Mouse (Mus musculus): ENCODE measurements around the gene Ip6k1.

Gene Ip6k1

DNA sequence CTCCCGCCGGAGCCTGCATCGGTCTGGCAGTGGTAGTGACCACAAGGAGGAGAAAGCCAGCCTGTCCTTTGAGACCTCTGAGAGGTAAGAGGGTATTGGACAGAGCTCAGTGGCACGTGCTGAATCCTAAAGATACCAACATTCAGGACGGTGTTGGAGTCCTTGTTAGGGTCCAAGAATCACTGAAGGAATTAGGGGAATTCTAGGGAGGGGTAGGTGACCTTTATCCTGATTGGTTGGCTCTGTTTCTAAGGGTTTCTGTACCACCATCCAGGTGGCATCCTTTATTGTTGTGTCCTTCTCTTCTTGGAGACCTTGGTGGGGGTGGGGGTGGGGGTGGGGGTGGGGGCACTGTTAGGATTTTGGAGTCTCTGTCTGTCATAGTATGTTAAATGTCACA, 29.8 kb downstream of the Ip6k1 start:
- DNase-seq: no peak

DNA sequence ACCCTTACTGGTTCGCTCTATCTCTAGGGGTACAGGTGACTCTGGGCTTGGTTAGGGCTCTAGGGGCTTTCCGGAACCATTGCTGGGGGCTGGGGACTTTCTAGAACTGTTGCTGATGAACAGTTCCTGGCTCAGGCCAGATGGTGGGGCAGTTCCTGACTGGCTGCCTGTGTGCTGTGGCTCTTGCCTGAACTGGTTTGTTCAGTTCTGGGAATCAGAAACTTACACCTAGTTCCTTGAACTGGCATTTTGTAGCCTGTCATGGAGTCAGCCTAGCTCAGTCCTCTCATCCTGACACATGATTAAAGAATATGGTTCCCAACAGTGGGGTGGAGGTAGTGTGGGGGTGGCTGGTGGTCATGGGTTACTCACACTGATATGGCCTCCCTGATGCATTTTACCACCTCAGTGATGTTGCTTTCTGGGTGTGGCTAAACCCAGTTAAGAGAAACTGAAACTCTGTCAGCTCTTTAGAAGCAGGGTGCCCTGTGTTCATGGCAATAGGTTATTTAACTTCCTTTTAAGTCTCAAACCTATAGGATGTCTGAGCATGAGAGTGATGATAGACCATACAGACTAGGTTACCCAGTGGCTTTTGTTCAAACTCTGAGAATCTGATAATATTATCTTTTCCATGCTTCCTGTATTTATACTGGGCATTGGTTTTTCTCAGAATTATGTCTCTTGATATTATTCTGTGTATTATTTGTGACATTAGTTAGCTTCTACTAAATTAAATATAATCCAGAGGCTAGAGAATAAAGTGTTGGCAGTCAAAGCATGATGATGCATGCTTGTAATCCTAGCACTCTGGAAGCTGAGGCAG, 33.2 kb downstream of the Ip6k1 start:
- DNase-seq: no peak

DNA sequence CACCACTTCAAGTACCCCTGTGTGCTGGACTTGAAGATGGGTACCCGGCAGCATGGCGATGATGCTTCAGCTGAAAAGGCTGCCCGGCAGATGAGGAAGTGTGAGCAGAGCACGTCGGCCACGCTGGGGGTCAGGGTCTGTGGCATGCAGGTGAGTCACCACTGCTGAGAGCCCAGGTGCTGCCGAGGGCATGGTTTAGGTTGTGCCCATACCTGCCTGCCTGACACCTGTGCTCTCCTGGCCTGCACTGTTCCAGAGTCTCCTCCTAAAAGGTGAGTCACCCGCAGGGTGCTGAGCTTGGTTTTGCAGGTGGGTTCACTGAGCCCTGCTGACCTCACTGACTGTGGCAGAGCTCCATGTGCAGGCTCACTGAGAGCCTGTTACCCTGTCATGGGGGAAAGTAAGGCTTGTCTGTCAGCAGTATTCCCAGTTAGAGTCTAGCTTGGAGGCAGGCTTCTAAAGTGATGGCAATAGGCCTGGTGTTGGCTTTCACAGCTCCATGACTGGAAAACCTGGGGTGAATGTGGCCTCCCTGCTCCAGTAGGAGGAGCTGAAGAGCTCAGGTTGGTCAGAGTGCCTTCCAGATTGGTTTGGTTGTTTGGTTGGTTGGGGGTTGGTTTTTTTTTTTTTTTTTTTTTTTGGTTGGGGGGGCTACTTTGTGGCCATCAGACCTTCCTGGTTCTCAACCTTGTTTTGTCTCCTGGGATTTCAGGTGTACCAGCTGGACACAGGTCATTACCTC, 42.6 kb downstream of the Ip6k1 start:
- no peak for DNase-seq

DNA sequence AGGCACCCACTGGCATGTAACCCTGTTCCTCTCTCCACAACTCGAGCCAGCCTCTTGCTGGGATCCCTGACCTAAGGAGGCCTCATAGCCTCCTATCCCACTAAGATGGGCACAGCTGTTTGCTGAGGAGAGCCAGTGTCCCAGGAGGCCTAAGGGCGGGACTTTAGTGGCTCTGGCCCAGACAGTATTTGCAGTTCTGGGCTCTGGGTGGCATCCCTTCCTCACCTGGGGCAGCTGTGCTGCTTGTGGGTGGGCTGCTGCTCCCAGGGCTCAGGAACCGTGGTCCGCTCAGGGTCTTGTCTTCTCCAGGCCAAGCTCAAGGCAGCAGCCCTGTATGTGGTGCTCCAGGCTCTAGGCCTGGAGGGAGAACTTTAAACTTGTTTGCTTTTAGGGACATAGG, 44.3 kb downstream of the Ip6k1 start:
- DNase-seq: no peak

DNA sequence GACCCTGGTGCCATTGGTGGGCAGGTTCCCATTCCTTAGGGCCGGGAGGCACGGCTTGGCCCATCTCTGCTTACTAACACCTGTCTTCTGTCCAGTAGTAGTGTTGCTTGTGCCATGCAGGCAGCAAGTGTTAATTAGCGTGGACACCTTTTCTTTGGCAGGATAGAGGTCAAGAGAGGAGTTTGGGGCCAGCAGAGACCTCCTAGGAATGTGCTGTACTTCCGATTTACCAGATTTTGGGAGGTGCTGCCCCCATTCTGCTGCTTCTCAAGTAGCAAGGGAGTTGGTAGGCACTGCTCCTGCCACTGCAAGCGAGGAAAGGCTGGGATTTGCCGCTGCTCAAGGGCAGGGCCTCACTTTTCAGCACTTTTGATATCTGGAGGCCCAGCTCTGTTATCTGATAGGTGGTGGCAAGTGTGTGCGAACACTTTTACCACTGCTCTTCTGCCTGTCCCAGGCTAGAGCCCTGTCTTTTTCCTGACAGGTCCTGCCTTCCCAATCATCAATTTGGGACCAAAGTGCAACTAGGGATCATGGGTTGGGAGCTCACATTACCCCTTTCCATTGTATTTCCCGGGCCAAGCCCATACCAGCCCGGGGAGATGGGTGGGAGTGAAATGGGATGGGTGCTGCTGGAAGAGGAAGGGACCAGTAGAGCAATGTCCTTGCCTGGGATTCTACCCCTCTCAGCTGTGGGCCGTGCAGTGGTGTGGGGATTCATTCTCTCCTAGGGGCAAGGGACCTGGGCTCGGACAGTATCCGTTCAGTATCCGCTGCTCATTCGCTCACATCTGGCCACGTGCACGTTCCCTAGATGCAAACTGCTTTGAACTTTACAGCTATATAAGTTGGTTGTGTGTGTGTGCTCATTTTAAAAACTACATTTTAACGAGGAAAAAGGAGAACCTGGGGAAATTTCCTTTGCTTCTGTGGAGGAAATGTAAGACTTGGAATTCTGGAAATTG, 45.6 kb downstream of the Ip6k1 start:
- DNase-seq: no peak

DNA sequence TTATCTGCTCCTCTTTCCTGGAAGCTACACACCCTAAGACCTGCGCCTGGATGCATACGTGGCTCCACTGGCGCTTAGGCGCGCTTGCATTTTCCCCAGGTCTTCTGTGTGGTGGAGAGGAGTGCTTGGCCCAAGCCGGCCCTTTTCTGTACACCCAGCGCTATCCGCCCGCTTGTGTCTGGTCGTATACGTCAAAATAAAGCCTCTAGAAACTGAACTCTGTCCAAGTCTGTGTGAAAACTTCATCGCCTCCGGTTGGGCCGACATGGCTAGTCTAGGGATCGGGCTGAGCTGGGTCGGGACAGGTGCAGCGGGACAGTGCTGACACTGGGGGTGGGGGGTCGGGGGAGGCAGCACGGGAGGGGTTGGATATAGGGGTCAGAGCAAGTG, 46.3 kb downstream of the Ip6k1 start:
- DNase-seq: no peak

DNA sequence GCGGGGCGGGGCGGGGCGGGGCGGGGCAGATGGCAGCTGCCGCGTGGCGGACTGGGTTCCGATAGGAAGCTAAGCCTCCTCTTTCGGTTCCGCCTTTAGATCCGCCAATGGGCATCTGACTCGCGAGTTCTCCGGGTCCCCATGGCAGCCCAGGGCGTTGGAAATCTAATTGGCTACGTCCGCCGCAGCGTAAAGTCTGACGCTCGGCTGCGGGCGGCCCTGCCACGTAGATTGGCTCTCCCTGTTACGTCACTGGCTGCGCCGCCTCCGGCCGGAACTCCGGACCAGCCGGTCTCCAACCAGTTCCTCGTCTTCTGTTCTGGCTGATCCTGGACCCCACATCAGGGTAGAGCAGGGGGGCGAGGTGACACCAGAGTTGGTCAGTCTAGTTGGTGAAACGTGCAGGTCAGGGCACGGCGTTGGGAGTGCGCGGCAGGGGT, 46.7 kb downstream of the Ip6k1 start, which contains the start of gene Gmppb:
TSS of gene Gmppb (plus strand) at position 227 of the 440 bp plus-strand sequence.
- peak; percentile 94 for DNase-seq

DNA sequence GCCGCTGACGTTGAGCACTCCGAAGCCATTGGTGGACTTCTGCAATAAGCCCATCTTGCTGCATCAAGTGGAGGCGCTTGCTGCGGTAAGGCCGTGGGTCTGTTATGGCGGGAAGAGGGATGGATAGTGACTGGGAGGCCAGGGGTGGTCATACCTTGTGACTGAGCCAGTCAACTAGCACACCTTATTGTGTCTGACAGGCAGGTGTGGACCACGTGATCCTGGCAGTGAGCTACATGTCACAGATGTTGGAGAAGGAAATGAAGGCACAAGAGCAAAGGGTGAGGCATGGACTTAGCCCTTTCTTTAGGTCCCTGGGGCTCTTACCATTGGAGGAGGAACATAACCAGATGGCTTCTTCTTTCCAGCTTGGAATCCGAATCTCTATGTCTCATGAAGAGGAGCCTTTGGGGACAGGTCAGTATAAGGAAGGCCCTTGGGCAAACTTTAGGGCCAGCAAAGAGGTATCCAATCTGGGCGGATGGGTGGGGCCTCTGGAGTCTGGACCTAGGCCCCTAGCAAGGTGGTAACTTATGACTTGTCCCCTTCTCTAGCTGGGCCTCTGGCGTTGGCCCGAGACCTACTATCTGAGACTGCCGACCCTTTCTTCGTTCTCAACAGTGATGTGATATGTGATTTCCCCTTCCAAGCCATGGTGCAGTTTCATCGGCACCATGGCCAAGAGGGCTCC, 47.4 kb downstream of the Ip6k1 start:
- DNase-seq: no peak

DNA sequence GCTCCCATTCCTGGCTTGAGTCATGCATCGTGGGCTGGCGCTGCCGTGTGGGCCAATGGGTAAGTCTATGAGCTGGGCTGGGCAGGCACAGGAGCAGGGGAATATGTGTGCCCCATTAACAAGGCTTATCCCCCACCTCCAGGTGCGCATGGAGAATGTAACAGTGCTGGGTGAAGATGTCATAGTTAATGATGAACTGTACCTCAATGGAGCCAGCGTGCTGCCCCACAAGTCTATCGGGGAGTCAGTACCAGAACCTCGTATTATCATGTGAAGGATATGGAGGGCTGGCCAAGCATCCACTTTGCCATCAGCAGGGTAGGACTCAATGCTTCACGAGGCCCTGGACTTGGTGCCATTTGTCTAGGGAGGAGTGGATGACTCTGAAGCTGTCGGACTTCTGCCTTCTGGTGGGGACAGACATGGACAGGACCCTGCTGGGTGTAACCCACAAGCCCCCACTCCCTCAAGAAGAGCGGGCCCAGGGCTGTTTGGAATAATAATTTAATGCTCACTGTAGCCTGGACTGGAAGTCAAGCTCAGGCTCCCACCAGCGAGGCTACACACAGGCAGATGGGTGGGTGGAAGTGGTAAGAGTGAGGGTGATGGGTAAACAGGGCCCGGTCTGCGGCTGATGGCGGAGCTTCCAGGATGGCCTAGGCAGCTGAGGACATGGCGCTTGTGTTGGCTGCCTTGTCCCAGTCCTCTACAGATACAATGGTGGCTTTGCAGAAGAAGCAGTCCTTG, 49.1 kb downstream of the Ip6k1 start:
- no peak for DNase-seq

DNA sequence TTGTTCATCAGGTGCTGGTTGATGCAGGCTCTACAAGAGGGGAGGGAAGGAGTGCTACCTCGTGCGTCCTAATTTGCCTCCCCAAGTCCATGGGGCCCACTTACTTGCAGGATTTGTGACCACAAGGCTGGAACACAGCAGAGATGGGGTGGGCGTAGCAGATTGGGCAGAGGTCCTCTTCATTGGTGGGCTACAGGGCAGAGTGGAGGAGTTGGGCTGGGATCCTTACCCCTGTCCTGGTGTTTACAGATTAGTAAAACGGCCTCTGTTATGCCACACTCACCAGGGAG, 49.6 kb downstream of the Ip6k1 start:
- no peak for DNase-seq

DNA sequence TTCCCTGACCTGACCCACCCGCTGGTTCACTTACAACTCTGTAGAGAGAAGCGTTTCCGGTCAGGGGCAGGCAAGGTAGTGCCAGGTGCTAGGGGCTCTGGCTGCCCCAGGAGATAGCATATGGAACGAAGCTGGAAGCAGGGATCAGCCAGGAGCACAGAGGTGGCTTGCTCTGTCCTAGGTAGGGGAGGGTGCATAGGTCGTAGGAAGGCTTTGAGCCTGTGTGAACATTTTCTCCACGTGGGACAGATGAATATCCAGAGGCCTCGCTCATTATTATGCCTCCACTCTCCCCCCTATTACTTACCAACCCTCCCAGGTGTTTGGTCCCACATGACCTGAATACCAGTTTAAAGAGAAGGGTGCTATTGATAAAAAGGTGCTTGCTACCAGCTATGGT, 50.1 kb downstream of the Ip6k1 start:
- no peak for DNase-seq

DNA sequence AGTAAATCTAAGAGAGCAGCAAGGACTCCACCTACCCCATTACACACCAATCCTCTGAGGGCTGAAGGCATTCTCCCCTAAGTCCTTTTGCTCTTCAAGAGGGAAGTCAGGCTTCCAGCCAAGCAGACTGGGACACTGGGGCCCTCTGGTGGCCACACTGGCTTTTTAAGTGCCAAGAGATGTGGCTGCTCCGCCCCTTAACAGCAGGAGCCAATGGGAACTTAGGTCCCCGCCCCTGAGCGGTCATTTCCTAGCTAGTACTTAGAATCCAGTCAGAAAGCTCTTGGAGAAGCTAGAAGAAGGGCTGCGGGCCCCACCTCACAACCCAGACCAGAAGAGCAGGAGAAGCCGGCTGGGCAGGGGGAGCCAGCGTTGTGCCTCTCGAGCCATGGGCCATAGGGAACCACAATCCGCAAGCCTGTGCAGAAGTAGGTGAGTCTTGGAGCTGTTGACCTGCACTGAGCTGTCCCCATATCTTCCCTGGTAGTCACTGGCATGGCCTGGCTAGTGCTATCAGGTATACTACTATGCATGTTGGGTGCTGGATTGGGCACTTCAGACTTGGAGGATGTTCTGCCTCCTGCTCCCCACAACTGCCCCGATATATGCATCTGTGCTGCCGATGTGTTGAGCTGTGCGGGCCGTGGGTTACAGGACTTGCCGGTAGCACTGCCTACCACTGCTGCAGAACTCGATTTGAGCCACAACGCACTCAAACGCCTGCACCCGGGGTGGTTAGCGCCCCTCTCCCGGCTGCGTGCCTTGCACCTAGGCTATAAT, 50.8 kb downstream of the Ip6k1 start, which contains the start of gene Amigo3:
TSS of gene Amigo3 (plus strand) at position 275 of the 780 bp plus-strand sequence.
- peak; percentile 99 for DNase-seq

DNA sequence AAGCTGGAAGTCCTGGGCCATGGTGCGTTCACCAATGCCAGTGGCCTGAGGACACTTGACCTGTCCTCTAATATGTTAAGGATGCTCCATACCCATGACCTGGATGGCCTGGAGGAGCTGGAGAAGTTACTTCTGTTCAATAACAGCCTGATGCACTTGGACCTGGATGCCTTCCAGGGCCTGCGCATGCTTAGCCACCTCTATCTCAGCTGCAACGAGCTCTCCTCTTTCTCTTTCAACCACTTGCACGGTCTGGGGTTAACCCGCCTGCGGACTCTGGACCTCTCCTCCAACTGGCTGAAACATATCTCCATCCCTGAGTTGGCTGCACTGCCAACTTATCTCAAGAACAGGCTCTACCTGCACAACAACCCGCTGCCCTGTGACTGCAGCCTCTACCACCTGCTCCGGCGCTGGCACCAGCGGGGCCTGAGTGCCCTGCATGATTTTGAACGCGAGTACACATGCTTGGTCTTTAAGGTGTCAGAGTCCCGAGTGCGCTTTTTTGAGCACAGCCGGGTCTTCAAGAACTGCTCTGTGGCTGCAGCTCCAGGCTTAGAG, 51.4 kb downstream of the Ip6k1 start:
- DNase-seq: no peak

DNA sequence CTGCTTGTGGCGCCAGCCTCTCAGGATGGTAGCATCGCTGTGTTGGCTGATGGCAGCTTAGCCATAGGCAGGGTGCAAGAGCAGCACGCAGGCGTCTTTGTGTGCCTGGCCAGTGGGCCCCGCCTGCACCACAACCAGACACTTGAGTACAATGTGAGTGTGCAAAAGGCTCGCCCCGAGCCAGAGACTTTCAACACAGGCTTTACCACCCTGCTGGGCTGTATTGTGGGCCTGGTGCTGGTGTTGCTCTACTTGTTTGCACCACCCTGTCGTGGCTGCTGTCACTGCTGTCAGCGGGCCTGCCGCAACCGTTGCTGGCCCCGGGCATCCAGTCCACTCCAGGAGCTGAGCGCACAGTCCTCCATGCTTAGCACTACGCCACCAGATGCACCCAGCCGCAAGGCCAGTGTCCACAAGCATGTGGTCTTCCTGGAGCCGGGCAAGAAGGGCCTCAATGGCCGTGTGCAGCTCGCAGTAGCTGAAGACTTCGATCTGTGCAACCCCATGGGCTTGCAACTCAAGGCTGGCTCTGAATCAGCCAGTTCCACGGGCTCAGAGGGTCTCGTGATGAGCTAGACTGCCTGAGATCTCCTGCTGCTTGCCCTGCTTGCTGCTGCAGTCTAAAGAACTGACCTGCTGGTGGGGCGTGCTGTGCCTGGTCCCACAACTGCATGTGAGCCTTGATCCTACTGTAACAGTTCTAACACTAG, 52.2 kb downstream of the Ip6k1 start:
- DNase-seq: no peak

DNA sequence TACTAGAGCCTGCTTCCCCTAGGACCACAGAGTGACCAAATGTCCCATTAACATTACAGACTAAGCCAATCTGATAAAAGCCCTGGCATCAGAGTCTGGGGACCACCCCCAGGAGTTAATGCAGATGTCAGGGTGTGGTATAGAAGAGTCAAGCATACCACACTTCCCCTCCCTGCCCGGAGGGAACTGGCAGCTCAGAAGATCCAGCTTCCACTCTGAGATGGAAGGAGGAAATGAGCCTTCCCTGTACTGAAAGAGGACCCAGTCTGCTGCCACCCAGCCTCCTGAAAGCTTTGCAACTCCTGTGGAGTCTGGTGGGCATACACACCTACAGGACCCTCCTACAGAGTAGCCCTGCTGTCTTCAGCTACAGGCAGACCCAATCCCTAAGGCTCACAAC, 52.8 kb downstream of the Ip6k1 start:
- no peak for DNase-seq

DNA sequence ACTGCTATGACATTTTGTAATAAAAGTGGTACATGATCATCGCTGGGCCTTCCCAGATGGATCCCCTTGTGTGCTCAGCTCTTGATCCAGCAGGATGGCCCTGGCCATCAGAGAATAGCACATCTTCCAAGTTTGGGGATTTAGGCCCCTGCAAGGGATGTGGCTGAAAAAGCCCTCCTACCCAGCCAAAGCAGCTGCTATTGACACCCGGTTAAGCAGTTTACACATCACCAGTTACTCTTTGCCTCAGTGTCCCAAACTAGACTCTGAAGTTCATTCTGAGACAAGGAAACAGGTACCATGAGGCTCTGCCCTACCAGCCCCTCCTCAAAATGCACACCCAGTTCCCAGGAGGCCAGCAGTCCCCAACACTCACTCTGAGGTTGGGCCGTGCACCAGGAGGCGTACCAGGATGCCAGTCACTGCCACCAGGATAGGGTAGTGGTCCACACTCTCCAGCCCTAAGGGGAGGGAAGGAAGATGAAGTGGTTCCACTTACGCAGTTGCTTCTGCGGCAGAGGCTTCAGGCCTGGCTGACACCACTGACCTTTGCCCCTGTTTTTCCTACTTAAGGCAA, 53.4 kb downstream of the Ip6k1 start:
- DNase-seq: no peak

DNA sequence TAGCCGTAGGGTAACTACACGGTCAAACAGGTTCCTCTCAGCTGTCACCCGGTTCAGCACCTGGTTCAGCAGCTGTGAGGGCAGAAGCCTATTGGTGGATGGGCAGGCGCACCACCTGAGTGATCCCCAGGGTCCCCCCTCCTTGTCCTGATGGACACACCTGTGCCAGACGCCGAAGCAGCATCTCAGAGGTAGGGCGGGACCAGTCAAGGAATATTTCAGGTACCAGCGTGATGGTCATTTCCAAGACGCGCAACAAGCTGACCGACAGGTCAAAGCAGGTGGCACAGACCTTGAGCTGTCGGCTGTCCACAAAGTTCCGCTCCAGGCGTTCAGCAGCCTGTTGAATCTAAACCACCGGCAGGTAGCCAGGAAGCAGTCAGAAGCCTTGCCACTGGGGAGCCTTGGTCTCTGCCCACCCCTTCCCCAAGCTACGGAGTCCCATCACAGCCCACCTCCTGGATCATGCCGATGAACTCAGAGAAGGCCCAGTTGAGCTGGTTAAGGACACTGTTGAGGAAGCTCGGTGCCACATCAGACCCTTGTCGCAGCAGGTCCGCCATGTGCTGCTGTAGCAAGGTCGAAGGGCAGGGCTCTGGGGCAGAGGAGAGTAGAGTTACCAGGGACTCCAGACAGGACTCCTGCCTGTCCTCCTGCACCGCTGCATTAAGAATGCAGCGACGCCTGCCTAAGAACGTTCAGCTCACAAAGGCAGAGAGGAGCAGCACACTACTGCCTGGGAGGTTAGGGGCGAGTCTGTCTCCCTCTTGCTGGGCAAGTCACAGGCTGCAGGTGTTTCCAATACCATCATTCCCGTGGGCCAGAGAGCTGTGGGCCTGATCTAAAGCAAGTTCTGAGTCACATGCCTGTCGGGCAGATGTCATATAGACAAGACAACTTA, 54.3 kb downstream of the Ip6k1 start:
- no peak for DNase-seq

DNA sequence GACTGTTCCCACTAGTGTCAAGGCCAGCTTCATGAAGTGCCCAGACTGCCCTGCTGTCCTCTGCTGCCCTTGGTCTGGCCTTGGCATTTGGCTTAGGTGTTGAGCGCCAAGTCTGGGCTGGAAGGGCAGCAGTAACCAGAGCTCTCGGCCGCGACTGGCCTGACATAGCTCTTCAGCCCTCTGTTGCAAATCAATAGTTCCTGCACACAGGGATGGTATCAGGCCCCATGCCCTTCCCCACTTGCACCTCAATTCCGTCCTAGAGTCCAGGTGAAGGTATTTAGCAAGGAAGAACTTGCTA, 54.9 kb downstream of the Ip6k1 start:
- no peak for DNase-seq

DNA sequence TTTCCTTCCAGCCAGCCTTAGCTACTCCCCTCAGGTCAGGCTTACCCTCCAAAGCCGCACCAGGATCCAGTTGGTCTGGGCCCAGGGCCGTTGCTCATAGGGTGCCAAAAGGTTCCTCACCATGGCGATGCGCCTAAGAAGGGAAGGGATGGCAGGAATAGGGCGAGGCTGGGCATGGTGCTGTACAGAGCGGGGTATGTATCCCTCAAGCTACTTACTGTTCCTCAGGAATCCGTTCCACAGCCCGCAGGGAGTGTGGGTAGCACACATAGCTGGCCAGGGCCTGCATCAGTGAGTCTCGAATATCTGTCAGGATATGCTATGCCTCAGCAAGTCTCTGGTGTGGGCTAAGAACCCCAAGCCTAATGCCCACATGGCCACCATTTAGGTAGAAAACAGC, 56.0 kb downstream of the Ip6k1 start:
- DNase-seq: no peak

Data from kidney, adult 18-20 months (tissue).